Mouse (Mus musculus) forebrain, embryonic 13.5 days (tissue): ENCODE results near the gene Cdc42bpb. TPM values are rescaled to one million over a fixed set of nuclear protein-coding genes. Genes with fewer than 3 reads are reported as not detected.
A peak's percentile ranks its signal among the peaks of the same experiment; 100 is the strongest.

Experiments used
- ATAC-seq: fragments of 200-750 bp; cut with Nextera tagmentation; 2 replicates; pipeline ENCODE4 v1.8.0; 2017
- H3K27ac ChIP-seq: fragments of 300-500 bp; sonication (generic); 2 replicates; pipeline ENCODE4 v1.5.1; 2015; ENCODE audit warnings: inconsistent platforms, mild to moderate bottlenecking, moderate library complexity
- H3K27me3 ChIP-seq: fragments of 300-500 bp; sonication (generic); 2 replicates; pipeline ENCODE4 v1.6.1; 2015; ENCODE audit warnings: mild to moderate bottlenecking, inconsistent platforms
- H3K36me3 ChIP-seq: fragments of 300-500 bp; sonication (generic); 2 replicates; pipeline ENCODE4 v1.6.1; 2015; ENCODE audit warnings: mild to moderate bottlenecking, inconsistent platforms; ENCODE audit not compliant: poor library complexity, severe bottlenecking
- H3K4me1 ChIP-seq: fragments of 300-500 bp; sonication (generic); 2 replicates; pipeline ENCODE4 v1.6.1; 2015; ENCODE audit warnings: inconsistent platforms
- H3K4me2 ChIP-seq: fragments of 300-500 bp; sonication (generic); 2 replicates; pipeline ENCODE4 v1.6.1; 2015; ENCODE audit warnings: inconsistent platforms, mild to moderate bottlenecking, moderate library complexity
- H3K4me3 ChIP-seq: fragments of 300-500 bp; sonication (generic); 2 replicates; pipeline ENCODE4 v1.5.1; 2015; ENCODE audit warnings: mild to moderate bottlenecking, inconsistent platforms
- H3K9ac ChIP-seq: fragments of 300-500 bp; sonication (generic); 2 replicates; pipeline ENCODE4 v1.6.1; 2015; ENCODE audit warnings: mild to moderate bottlenecking, inconsistent platforms
- H3K9me3 ChIP-seq: fragments of 300-500 bp; sonication (generic); replicated peaks from 2 replicates; pipeline ENCODE4 v1.6.1; 2016; ENCODE audit warnings: inconsistent platforms
- WGBS: fragments of 180-500 bp; shearing (Covaris S2); methylation state at CpG from one replicate; pipeline ENCODE4 v1.1.7; 2015; 5-methylcytosine and 5-hydroxymethylcytosine counted together
- polyA plus RNA-seq: library from polyadenylated mRNA; unstranded; fragments of >200 nt; fragmentation: Nextera tagmentation; extraction: Ambion mirVana; gene quantifications from 2 replicates; pipeline ENCODE4 v1.2.1, GENCODE M21; 2015

Gene Cdc42bpb
- polyA plus RNA-seq = 25.1 and 34.0 TPM in 2 replicates

DNA sequence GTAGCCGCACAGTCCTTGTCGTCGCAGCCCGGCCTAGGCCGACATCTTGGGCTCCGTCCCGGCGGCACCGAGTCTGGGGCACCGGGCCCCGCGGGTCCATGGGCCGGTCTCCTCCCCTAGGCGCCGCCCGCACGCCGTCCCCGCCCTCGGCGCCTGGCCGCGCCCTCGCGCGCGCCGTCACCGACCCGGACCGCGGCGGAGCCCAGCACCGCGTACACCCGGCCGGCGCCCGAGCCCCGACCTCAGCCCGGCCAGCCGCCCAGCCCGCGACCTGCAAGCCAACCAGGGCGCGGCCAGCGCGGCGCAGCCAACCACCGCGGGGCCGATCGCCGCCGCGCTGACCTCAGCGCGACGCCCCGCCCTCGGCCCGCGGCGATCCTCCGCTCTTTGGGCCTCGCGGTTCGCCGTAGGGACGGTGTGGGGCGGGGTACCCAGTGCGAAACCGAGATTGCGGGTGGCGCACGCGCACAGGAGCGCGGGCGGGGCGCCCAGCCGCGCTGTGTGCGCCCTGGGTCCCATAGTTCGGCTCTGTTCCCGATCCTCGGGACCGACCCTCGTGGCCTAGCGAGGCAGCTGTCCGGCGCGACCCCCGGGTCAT is at the start of gene Cdc42bpb:
TSS of gene Cdc42bpb (minus strand) at position 343 of the 598 bp plus-strand sequence.
- Histone ChIP-seq H3K9me3 (no peaks in the 10 kb centered on the region), H3K27me3 (no peaks in the 10 kb centered on the region), H3K9ac (peak within 1 kb of the TSS; percentile 96), H3K4me2 (peak within 1 kb of the TSS; percentile 87), H3K27ac (peak within 1 kb of the TSS; percentile 91), H3K4me3 (peak within 1 kb of the TSS; percentile 96), H3K36me3 (no peaks in the 10 kb centered on the region), H3K4me1 (peaks cover 37% of the 10 kb centered on the region)
- ATAC-seq = peak; percentile 97
- under 1% methylated on average over 74 of the region's 94 CpGs for WGBS

DNA sequence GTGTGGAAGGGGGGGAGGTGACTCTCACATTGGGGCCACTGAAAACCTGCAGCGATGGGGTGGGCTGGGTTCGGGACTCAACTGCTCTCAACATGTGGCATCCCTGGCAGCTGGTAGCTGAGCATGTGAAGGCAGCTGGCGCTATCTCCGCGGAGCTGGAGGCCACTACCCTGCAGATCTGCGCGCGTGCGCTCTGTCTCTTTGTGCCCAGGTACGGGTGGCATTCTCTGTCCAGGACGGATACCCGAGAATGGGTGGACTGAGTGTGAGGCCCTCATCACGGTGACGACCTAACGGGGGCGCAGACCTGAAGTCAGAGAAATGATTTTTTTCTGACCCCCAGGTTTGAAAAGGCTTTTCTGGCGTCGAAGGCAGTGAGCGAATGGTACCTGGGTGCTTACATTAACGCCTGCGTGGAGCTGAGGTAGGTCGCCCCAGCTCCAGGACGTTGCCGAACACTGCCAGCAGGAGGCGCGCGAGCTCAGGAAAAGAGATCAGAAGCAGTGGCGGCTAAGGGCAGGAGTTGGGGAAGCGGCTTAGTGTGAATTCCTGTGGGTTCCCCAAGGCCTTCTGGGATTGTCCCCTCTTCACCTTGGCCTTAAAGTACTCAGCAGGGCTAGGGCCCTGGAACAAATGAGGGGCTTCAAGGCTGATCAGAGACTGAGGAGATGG is 48.4 kb upstream of the Cdc42bpb start:
- Histone ChIP-seq H3K4me1 (peaks cover 44% of the 10 kb centered on the region), H3K4me2 (peak overlapping the region; percentile 22), H3K9me3 (no peaks in the 10 kb centered on the region), H3K36me3 (no peaks in the 10 kb centered on the region), H3K9ac (no peak overlapping the region), H3K27me3 (peaks cover 94% of the 10 kb centered on the region), H3K4me3 (no peak overlapping the region), H3K27ac (no peak overlapping the region)
- peak; percentile 60 for ATAC-seq
- 19% methylated on average over 29 of the region's 29 CpGs for WGBS

- H3K4me2 ChIP-seq = peak overlapping the region; percentile 22
- H3K27me3 ChIP-seq = peaks cover 91% of the 10 kb centered on the region
- 4% methylated on average over 15 of the region's 15 CpGs for WGBS
- H3K27ac ChIP-seq = no peak overlapping the region
- peaks cover 37% of the 10 kb centered on the region for H3K4me1 ChIP-seq
- H3K9ac ChIP-seq = no peak overlapping the region
- no peaks in the 10 kb centered on the region for H3K9me3 ChIP-seq
- H3K4me3 ChIP-seq = no peak overlapping the region
- H3K36me3 ChIP-seq = no peaks in the 10 kb centered on the region
- no peak; the same call in 1 of the 2 replicates for ATAC-seq
These were observed 47.7 kb upstream of the Cdc42bpb start for GRCm38 (mm10) chr12:111425258-111425657.

GRCm38 (mm10) chr12:111424547-111424946 is 47.0 kb upstream of the Cdc42bpb start:
- Histone ChIP-seq H3K4me1 (peaks cover 30% of the 10 kb centered on the region), H3K36me3 (no peaks in the 10 kb centered on the region), H3K4me3 (no peak overlapping the region), H3K9ac (no peak overlapping the region), H3K27ac (no peak overlapping the region), H3K9me3 (no peaks in the 10 kb centered on the region), H3K4me2 (no peak overlapping the region), H3K27me3 (peaks cover 83% of the 10 kb centered on the region)
- WGBS = 26% methylated on average over 9 of the region's 9 CpGs
- ATAC-seq = no peak

DNA sequence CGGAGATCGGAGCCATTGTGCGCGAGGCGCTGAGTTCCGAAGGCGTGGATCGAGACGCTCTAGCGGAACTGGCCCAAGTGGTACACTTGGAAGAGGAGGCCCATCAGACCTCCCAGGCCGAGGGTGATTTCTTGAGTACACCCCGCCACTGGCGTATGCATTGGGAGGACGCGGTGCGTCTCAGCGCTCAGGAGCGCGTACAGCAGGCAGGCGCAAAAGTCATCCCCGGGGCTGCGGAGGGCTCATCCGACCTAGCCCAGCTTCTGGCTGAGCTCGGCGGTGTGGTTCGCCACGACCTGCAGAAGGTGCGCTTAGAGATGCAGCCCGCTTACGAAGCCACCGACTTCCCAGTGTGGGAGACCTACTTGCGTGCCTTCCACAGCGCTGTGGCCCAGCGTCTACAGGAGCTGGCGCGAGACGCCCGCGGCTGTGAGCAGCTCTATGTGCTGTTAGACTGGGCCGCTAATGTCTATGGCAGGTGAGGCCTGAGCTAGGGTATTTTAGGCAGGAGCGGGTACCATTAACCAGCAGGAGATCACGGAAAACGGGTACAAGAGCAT is 46.1 kb upstream of the Cdc42bpb start:
- Histone ChIP-seq H3K36me3 (no peaks in the 10 kb centered on the region), H3K4me2 (peak overlapping the region; percentile 54), H3K9ac (peak overlapping the region; percentile 46; the same call in 1 of the 2 replicates), H3K4me3 (peak overlapping the region; percentile 29), H3K9me3 (no peaks in the 10 kb centered on the region), H3K4me1 (peaks cover 21% of the 10 kb centered on the region), H3K27me3 (peaks cover 81% of the 10 kb centered on the region), H3K27ac (no peak overlapping the region)
- no peak for ATAC-seq
- WGBS = 2% methylated on average over 43 of the region's 43 CpGs

- no peak for ATAC-seq
- WGBS = 41% methylated on average over 5 of the region's 5 CpGs
- Histone ChIP-seq H3K9me3 (no peaks in the 10 kb centered on the region), H3K4me1 (peaks cover 13% of the 10 kb centered on the region), H3K9ac (no peak overlapping the region), H3K4me2 (no peak overlapping the region; the same call in 1 of the 2 replicates), H3K36me3 (no peaks in the 10 kb centered on the region), H3K27ac (no peak overlapping the region), H3K4me3 (no peak overlapping the region), H3K27me3 (peaks cover 73% of the 10 kb centered on the region)
These were observed 45.3 kb upstream of the Cdc42bpb start for GRCm38 (mm10) chr12:111422852-111423251.

DNA sequence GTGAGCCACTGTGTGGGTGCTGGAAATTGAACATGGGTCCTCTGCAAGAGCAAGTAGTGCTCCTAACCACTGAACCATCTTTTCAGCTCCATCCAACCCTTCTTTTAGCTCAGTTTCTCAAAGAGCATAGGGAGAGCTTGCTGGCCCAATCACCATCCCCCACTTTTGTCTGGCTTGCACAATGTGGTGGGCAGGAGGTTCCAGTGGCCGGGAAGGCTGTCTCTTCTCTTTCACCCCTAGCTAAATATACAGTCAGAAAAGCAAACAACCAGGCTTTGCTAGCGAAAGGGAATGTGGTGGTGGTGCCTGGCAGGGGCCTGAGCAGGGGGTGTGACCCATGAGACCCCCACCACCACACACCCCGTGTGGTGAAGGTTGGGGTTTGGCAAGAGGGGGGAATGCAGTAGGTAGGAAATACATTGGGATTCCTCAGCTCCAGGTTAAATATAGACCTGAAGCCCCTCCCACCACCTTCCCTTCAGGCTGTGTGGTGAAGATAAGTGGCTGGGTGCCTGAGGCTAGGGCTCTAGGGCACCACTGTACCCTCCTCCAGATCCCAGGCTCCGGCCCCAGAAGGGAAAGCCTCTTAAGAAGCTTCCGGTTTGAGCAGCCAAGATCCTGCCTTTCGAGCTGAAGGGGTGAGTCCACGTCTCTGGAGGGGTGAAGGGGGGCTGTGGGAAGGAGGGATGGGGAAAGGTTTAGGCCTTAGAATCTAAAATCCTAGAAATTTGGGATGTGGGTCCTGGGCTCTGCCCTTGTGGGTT is 43.6 kb upstream of the Cdc42bpb start:
- Histone ChIP-seq H3K4me1 (peaks cover 22% of the 10 kb centered on the region), H3K27me3 (peaks cover 59% of the 10 kb centered on the region), H3K27ac (no peak overlapping the region), H3K9me3 (no peaks in the 10 kb centered on the region), H3K4me2 (no peak overlapping the region), H3K9ac (no peak overlapping the region), H3K36me3 (no peaks in the 10 kb centered on the region), H3K4me3 (no peak overlapping the region)
- WGBS = 39% methylated on average over 7 of the region's 7 CpGs
- ATAC-seq = no peak

GRCm38 (mm10) chr12:111419918-111420317 is 42.4 kb upstream of the Cdc42bpb start:
- WGBS = 76% methylated on average over 5 of the region's 5 CpGs
- Histone ChIP-seq H3K27me3 (peaks cover 47% of the 10 kb centered on the region), H3K9me3 (no peaks in the 10 kb centered on the region), H3K4me1 (peaks cover 18% of the 10 kb centered on the region), H3K4me3 (no peak overlapping the region), H3K4me2 (no peak overlapping the region), H3K27ac (no peak overlapping the region), H3K9ac (no peak overlapping the region), H3K36me3 (no peaks in the 10 kb centered on the region)
- ATAC-seq = no peak

- Histone ChIP-seq H3K9ac (0 out of 2 replicates have a peak within 1 kb of the TSS, but pooled peaks have one; percentile 17), H3K9me3 (no peaks in the 10 kb centered on the region), H3K36me3 (no peaks in the 10 kb centered on the region), H3K4me3 (no peak within 1 kb of the TSS), H3K4me1 (peaks cover 19% of the 10 kb centered on the region), H3K27ac (no peak within 1 kb of the TSS), H3K4me2 (peak within 1 kb of the TSS; percentile 47), H3K27me3 (peaks cover 20% of the 10 kb centered on the region)
- WGBS = 3% methylated on average over 17 of the region's 17 CpGs
- no peak for ATAC-seq
These were observed 39.6 kb upstream of the Cdc42bpb start, which contains the start of gene Exoc3l4 for GRCm38 (mm10) chr12:111416921-111417779. Exoc3l4 (plus strand) TSS chr12:111417017.

DNA sequence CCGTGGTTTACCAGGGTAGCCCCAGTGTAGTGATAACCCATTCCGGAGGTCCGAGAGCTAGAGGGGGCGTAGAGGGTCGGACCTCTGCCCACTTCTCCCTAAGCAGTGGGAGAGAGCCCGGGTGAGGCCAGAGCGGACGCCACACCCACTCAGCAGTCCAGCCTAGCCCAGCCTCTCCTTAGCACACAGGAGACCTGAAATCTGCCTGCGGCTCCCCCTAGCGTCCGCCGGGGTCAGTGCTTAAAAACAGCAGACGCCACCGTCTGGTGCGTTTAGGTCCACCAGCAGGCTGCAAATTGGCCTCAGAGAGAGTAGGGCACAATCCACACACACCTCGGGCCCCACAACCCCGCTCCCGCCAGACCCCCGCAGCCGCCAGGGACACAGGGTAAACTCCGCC is 35.8 kb upstream of the Cdc42bpb start:
- H3K4me3 ChIP-seq = peak overlapping the region; percentile 35
- H3K9me3 ChIP-seq = no peaks in the 10 kb centered on the region
- no peaks in the 10 kb centered on the region for H3K36me3 ChIP-seq
- peak overlapping the region; percentile 54 for H3K4me2 ChIP-seq
- H3K9ac ChIP-seq = peak overlapping the region; percentile 55
- 1% methylated on average over 21 of the region's 21 CpGs for WGBS
- ATAC-seq = peak; percentile 79
- H3K27ac ChIP-seq = no peak overlapping the region
- peaks cover 35% of the 10 kb centered on the region for H3K4me1 ChIP-seq
- peaks cover 2% of the 10 kb centered on the region; the same call in 1 of the 2 replicates for H3K27me3 ChIP-seq

DNA sequence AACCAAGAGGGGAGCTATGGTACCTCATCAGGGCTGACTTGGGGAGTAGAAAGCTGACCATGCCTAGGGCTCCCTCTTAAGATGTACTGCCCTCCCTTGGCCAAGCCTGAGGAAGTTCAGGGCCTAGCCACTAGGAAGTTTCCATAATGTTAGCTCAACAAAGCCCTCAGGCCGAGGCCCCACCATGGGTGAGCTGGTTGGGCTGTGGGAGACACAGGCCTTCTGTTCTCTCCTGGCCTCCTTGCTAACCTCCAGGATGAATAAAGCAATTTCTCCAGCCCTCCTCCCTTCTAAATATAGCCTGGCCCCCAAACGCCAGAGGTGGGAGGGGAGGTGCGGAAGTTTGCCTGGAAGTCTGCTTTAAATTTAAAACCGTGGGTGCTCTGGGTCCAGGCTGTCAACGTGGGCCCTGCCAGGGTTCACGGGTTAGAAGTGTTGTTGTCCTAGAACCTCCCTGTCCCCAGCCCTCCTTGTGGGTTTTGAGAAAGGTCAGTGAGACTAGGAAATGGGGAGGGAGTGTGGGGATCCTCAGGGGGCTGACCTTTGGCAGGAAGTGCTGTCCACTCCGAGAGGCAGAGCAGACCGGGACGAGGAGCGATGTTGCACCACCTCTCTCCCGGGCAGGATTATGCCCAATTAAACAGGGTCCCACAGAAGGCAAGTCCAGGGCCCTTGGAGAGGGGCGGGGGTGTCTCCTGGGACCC is 35.2 kb upstream of the Cdc42bpb start:
- ATAC-seq = no peak
- peak overlapping the region; percentile 54 for H3K4me2 ChIP-seq
- H3K27me3 ChIP-seq = peaks cover 7% of the 10 kb centered on the region
- H3K4me1 ChIP-seq = peaks cover 35% of the 10 kb centered on the region
- H3K9ac ChIP-seq = peak overlapping the region; percentile 55
- WGBS = 22% methylated on average over 12 of the region's 12 CpGs
- H3K9me3 ChIP-seq = no peaks in the 10 kb centered on the region
- H3K36me3 ChIP-seq = no peaks in the 10 kb centered on the region
- no peak overlapping the region for H3K27ac ChIP-seq
- peak overlapping the region; percentile 35 for H3K4me3 ChIP-seq
